Mouse (Mus musculus): ENCODE results near the gene Arhgap23. TPM values are rescaled to one million over a fixed set of nuclear protein-coding genes. Genes with fewer than 3 reads are reported as not detected.

Gene Arhgap23
- polyA plus RNA-seq, 1 experiment from 2014 or later: 7.0 TPM

GRCm38 (mm10) chr11:97463991-97464390 lies 48.7 kb downstream of the Arhgap23 start:
- no peaks in the 10 kb centered on the region for H3K9me3 ChIP-seq (ENCODE audit: low read length)
- ATAC-seq (no peak), DNase-seq (ENCODE audit: low spot score) (no peak)
- H3K36me3 ChIP-seq (ENCODE audit: insufficient read depth, low read length): peaks cover 53% of the 10 kb centered on the region; the same call in 1 of the 2 replicates
- H3K27me3 ChIP-seq (replicated peaks; ENCODE audit: insufficient read depth, low read length): no peaks in the 10 kb centered on the region
- H3K9ac ChIP-seq (replicated peaks; ENCODE audit: low read depth): no peak overlapping the region
- WGBS: 97% methylated on average over 4 of the region's 4 CpGs
- H3K4me1 ChIP-seq (ENCODE audit: insufficient read depth, low read depth, low read length): no peaks in the 10 kb centered on the region
- no peak for TF ChIP-seq CTCF (IDR thresholded peaks at IDR 0.05)
- TF ChIP-seq EP300 (IDR thresholded peaks at IDR 0.05): no peak
- no peak overlapping the region for H3K4me3 ChIP-seq (ENCODE audit: low read depth, low read length)
- no peak overlapping the region for H3K27ac ChIP-seq (ENCODE audit: low read length)
- H3K4me2 ChIP-seq (replicated peaks; ENCODE audit: low read depth, low read length): no peak overlapping the region

GRCm38 (mm10) chr11:97465957-97466356 lies 50.6 kb downstream of the Arhgap23 start:
- ATAC-seq (no peak), DNase-seq (ENCODE audit: low spot score) (no peak)
- Histone ChIP-seq H3K9me3 (ENCODE audit: low read length) (no peaks in the 10 kb centered on the region), H3K9ac (replicated peaks; ENCODE audit: low read depth) (no peak overlapping the region), H3K27me3 (replicated peaks; ENCODE audit: insufficient read depth, low read length) (no peaks in the 10 kb centered on the region), H3K4me2 (replicated peaks; ENCODE audit: low read depth, low read length) (no peak overlapping the region), H3K4me1 (ENCODE audit: insufficient read depth, low read depth, low read length) (no peaks in the 10 kb centered on the region), H3K27ac (ENCODE audit: low read length) (no peak overlapping the region), H3K4me3 (ENCODE audit: low read depth, low read length) (no peak overlapping the region), H3K36me3 (ENCODE audit: insufficient read depth, low read length) (peaks cover 42% of the 10 kb centered on the region)
- WGBS: 88% methylated on average over 12 of the region's 12 CpGs
- TF ChIP-seq EP300 (IDR thresholded peaks at IDR 0.05): no peak
- TF ChIP-seq CTCF (IDR thresholded peaks at IDR 0.05): no peak

- Histone ChIP-seq H3K4me2 (replicated peaks; ENCODE audit: low read depth, low read length) (no peak overlapping the region), H3K9me3 (ENCODE audit: low read length) (no peaks in the 10 kb centered on the region), H3K27ac (ENCODE audit: low read length) (no peak overlapping the region), H3K9ac (replicated peaks; ENCODE audit: low read depth) (no peak overlapping the region), H3K27me3 (replicated peaks; ENCODE audit: insufficient read depth, low read length) (no peaks in the 10 kb centered on the region), H3K4me3 (ENCODE audit: low read depth, low read length) (no peak overlapping the region), H3K36me3 (ENCODE audit: insufficient read depth, low read length) (peaks cover 41% of the 10 kb centered on the region), H3K4me1 (ENCODE audit: insufficient read depth, low read depth, low read length) (no peaks in the 10 kb centered on the region)
- ATAC-seq (no peak), DNase-seq (ENCODE audit: low spot score) (no peak)
- WGBS: 70% methylated on average over 10 of the region's 10 CpGs
- TF ChIP-seq CTCF (IDR thresholded peaks at IDR 0.05) (no peak), EP300 (IDR thresholded peaks at IDR 0.05) (no peak)
These were observed 51.3 kb downstream of the Arhgap23 start for GRCm38 (mm10) chr11:97466444-97467160.

- H3K9me3 ChIP-seq (ENCODE audit: low read length): no peaks in the 10 kb centered on the region
- 0 out of 2 replicates have a peak overlapping the region, but pooled peaks have one; percentile 43 for H3K27ac ChIP-seq (ENCODE audit: low read length)
- H3K27me3 ChIP-seq (replicated peaks; ENCODE audit: insufficient read depth, low read length): no peaks in the 10 kb centered on the region
- TF ChIP-seq EP300 (IDR thresholded peaks at IDR 0.05) (no peak), CTCF (IDR thresholded peaks at IDR 0.05) (peak; percentile 98)
- no peaks in the 10 kb centered on the region for H3K4me1 ChIP-seq (ENCODE audit: insufficient read depth, low read depth, low read length)
- H3K9ac ChIP-seq (replicated peaks; ENCODE audit: low read depth): no peak overlapping the region
- H3K4me3 ChIP-seq (ENCODE audit: low read depth, low read length): no peak overlapping the region
- DNase-seq (ENCODE audit: low spot score) (peak; percentile 93), ATAC-seq (peak; percentile 72)
- WGBS: 49% methylated on average over 14 of the region's 14 CpGs
- no peak overlapping the region for H3K4me2 ChIP-seq (replicated peaks; ENCODE audit: low read depth, low read length)
- peaks cover 37% of the 10 kb centered on the region for H3K36me3 ChIP-seq (ENCODE audit: insufficient read depth, low read length)
These were observed 53.4 kb downstream of the Arhgap23 start for GRCm38 (mm10) chr11:97468639-97469287.

GRCm38 (mm10) chr11:97469828-97470227 lies 54.5 kb downstream of the Arhgap23 start:
- TF ChIP-seq EP300 (IDR thresholded peaks at IDR 0.05) (no peak), CTCF (IDR thresholded peaks at IDR 0.05) (no peak)
- no peaks in the 10 kb centered on the region for H3K4me1 ChIP-seq (ENCODE audit: insufficient read depth, low read depth, low read length)
- DNase-seq (ENCODE audit: low spot score): no peak
- no peak overlapping the region for H3K4me2 ChIP-seq (replicated peaks; ENCODE audit: low read depth, low read length)
- H3K4me3 ChIP-seq (ENCODE audit: low read depth, low read length): no peak overlapping the region
- H3K27ac ChIP-seq (ENCODE audit: low read length): no peak overlapping the region
- no peak for ATAC-seq
- WGBS: 96% methylated on average over 7 of the region's 7 CpGs
- H3K9ac ChIP-seq (replicated peaks; ENCODE audit: low read depth): no peak overlapping the region
- H3K36me3 ChIP-seq (ENCODE audit: insufficient read depth, low read length): peaks cover 27% of the 10 kb centered on the region
- H3K27me3 ChIP-seq (replicated peaks; ENCODE audit: insufficient read depth, low read length): no peaks in the 10 kb centered on the region
- H3K9me3 ChIP-seq (ENCODE audit: low read length): no peaks in the 10 kb centered on the region

- ATAC-seq: no peak
- no peak for DNase-seq (ENCODE audit: low spot score)
- Histone ChIP-seq H3K9me3 (ENCODE audit: low read length) (no peaks in the 10 kb centered on the region), H3K4me3 (ENCODE audit: low read depth, low read length) (no peak overlapping the region), H3K27me3 (replicated peaks; ENCODE audit: insufficient read depth, low read length) (no peaks in the 10 kb centered on the region), H3K27ac (ENCODE audit: low read length) (no peak overlapping the region), H3K9ac (replicated peaks; ENCODE audit: low read depth) (no peak overlapping the region), H3K4me2 (replicated peaks; ENCODE audit: low read depth, low read length) (no peak overlapping the region), H3K36me3 (ENCODE audit: insufficient read depth, low read length) (peaks cover 29% of the 10 kb centered on the region), H3K4me1 (ENCODE audit: insufficient read depth, low read depth, low read length) (no peaks in the 10 kb centered on the region)
- WGBS: 92% methylated on average over 6 of the region's 6 CpGs
- TF ChIP-seq CTCF (IDR thresholded peaks at IDR 0.05) (no peak), EP300 (IDR thresholded peaks at IDR 0.05) (no peak)
These were observed 55.9 kb downstream of the Arhgap23 start for GRCm38 (mm10) chr11:97471276-97471675.
